Mouse (Mus musculus) heart, embryonic 12.5 days (tissue): ENCODE data around the gene Lrrc30. TPM values are rescaled to one million over a fixed set of nuclear protein-coding genes. Genes with fewer than 3 reads are reported as not detected.

Source experiments
- ATAC-seq: fragments of 200-750 bp; cut with Nextera tagmentation; 2 replicates; pipeline ENCODE4 v1.8.0; 2017; ENCODE audit warnings: moderate TSS enrichment, moderate library complexity; ENCODE audit not compliant: insufficient number of reproducible peaks, low FRiP score
- H3K27ac ChIP-seq: fragments of 300-500 bp; sonication (generic); 2 replicates; pipeline ENCODE4 v1.5.1; 2016; ENCODE audit warnings: mild to moderate bottlenecking, moderate library complexity; ENCODE audit not compliant: poor library complexity, severe bottlenecking
- H3K27me3 ChIP-seq: fragments of 300-500 bp; sonication (generic); replicated peaks from 2 replicates; pipeline ENCODE4 v1.6.1; 2016; ENCODE audit warnings: mild to moderate bottlenecking, moderate library complexity
- H3K36me3 ChIP-seq: fragments of 300-500 bp; sonication (generic); 2 replicates; pipeline ENCODE4 v1.6.1; 2016; ENCODE audit warnings: mild to moderate bottlenecking, moderate library complexity
- H3K4me1 ChIP-seq: fragments of 300-500 bp; sonication (generic); replicated peaks from 2 replicates; pipeline ENCODE4 v1.6.1; 2016; ENCODE audit warnings: mild to moderate bottlenecking
- H3K4me2 ChIP-seq: fragments of 300-500 bp; sonication (generic); 2 replicates; pipeline ENCODE4 v1.6.1; 2016; ENCODE audit warnings: mild to moderate bottlenecking, moderate library complexity
- H3K4me3 ChIP-seq: fragments of 300-500 bp; sonication (generic); 2 replicates; pipeline ENCODE4 v1.5.1; 2016; ENCODE audit warnings: mild to moderate bottlenecking
- H3K9ac ChIP-seq: fragments of 300-500 bp; sonication (generic); 2 replicates; pipeline ENCODE4 v1.6.1; 2016; ENCODE audit warnings: mild to moderate bottlenecking, moderate library complexity
- H3K9me3 ChIP-seq: fragments of 300-500 bp; sonication (generic); replicated peaks from 2 replicates; pipeline ENCODE4 v1.6.1; 2016; ENCODE audit warnings: mild to moderate bottlenecking, moderate library complexity
- WGBS: fragments of 180-500 bp; shearing (Covaris S2); methylation state at CpG from one replicate; pipeline ENCODE4 v1.1.7; 2016; 5-methylcytosine and 5-hydroxymethylcytosine counted together
- polyA plus RNA-seq: library from polyadenylated mRNA; unstranded; fragments of >200 nt; fragmentation: Nextera tagmentation; extraction: Ambion mirVana; gene quantifications from 2 replicates; pipeline ENCODE4 v1.2.1, GENCODE M21; 2016

Lrrc30 gene
- polyA plus RNA-seq, 1 experiment from 2014 or later: 0.13 TPM

DNA sequence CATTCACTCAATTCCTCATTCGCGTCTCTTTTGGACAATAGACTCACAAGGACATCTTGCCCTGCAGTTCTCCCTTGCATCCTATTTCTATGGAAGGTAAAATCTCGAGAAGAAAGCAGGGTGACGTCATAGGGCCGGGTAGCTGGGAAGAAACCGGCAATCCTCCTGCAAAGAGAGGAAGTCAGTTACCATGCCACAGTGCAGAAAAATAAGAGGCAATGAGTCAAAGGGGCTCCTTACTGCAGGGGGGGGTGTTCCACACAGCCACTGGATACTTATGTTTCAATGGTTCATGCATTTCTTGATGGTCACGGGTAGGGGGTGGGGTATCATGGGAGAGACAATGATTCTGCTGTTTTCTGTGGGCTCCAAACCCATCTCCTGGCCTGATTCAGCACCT lies 49.1 kb downstream of the Lrrc30 start:
- H3K4me3 ChIP-seq: no peak overlapping the region
- no peak overlapping the region for H3K9ac ChIP-seq
- H3K4me2 ChIP-seq: no peak overlapping the region
- H3K36me3 ChIP-seq: no peaks in the 10 kb centered on the region
- H3K4me1 ChIP-seq: no peaks in the 10 kb centered on the region
- WGBS: 49% methylated on average over 7 of the region's 7 CpGs
- H3K9me3 ChIP-seq: no peaks in the 10 kb centered on the region
- no peak for ATAC-seq
- no peaks in the 10 kb centered on the region for H3K27me3 ChIP-seq
- no peak overlapping the region for H3K27ac ChIP-seq

DNA sequence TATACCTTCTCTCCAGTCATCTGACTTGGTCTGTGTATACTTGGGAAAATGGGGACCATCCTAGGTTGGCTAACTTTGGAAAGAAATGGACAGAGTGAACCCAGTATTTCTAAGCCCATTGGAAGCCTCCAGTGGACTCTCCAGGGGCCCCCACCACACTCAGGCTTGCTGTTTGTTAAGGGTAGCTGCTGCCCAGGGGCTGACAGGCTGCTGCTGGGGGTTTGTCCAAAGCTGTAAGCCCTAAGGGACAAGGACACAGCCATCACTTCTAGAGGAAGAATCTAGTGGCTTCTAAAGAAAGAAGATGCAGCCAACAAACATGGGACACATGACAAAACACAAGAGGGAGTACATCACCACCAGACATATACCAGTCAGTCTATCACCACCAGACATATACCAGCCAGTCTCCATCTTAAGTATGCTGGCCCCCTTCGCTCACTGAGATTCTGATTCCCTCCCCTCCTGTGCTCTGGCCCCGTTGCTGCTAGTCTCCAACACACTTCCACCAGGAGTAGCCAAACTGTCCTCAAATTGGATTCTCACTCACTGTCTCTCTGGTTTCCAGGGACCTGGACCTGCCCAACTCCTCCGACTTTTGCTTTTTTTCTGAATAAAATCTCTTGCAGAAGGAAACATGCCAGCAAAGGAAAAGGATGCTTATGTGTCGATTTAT lies 49.7 kb downstream of the Lrrc30 start:
- Histone ChIP-seq H3K27me3 (no peaks in the 10 kb centered on the region), H3K27ac (no peak overlapping the region), H3K4me2 (no peak overlapping the region), H3K4me3 (no peak overlapping the region), H3K4me1 (no peaks in the 10 kb centered on the region), H3K9me3 (no peaks in the 10 kb centered on the region), H3K36me3 (no peaks in the 10 kb centered on the region), H3K9ac (no peak overlapping the region)
- no peak for ATAC-seq
- WGBS: 81% methylated on average over 4 of the region's 4 CpGs

DNA sequence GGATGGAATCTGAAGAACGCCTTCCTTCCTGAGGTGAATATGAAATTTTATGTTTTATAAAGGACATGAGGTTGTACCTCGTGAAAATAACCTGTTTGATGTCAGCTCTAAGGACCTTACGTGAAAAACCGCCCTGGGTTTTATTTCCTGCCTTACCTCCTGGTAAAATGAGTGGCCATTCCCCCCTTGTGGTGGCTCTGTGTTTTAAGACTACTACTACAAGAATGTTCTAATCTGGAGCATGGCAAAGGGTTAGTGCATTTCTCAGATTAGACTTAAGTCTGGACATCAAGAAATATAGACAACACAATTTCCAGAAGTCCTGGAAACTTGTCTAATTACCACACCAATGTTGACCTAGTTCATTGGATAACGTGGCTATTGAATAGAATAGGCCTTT lies 50.7 kb downstream of the Lrrc30 start:
- no peaks in the 10 kb centered on the region for H3K9me3 ChIP-seq
- no peak overlapping the region for H3K9ac ChIP-seq
- H3K36me3 ChIP-seq: no peaks in the 10 kb centered on the region
- no peak overlapping the region for H3K4me2 ChIP-seq
- no peaks in the 10 kb centered on the region for H3K4me1 ChIP-seq
- H3K4me3 ChIP-seq: no peak overlapping the region
- 75% methylated on average over 5 of the region's 5 CpGs for WGBS
- no peak overlapping the region for H3K27ac ChIP-seq
- no peak for ATAC-seq
- H3K27me3 ChIP-seq: no peaks in the 10 kb centered on the region

Other genes starting within 250 kb of the Lrrc30 start
- 1.3 and 2.0 TPM in 2 replicates for gene Lama1, start 64.5 kb upstream of the Lrrc30 start, polyA plus RNA-seq